Mouse (Mus musculus): Measurements from ENCODE around the gene Fto.

DNA sequence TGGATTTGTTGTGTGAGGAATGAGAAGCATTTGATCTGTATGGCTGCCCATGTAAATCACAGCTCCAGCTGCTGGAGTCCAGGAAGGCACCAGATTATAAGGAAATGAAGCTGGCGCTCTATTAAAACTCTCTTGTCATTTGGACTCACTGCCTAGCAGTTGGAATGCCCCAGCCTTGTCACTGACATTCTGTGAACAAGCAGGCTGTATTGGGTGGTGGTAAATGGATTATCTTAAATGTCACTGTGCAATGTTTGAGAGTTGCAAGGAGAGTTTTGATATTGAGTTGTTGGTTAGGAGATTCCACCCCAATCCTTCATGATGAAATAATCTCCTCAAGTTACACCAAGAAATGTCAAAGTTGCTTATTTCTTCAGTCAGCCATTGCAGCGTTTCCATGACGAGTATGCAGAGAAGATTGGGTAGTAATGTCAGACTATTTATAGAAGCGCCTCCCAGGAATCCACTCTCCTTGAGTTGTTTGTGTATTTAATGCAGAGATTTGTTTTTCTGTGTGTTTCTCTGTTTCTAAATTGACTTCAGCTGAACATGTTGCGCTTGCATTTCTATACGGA lies 246.8 kb downstream of the Fto start:
- TF ChIP-seq CTCF (IDR thresholded peaks at IDR 0.05; ENCODE audit: borderline replicate concordance, extremely low read depth, insufficient read depth, insufficient read length) (no peak), POLR2A (IDR thresholded peaks at IDR 0.05; ENCODE audit: borderline replicate concordance, extremely low read depth, insufficient read depth, insufficient read length, poor library complexity, severe bottlenecking) (no peak)

All from brain, embryonic 14.5 days (tissue).